Mouse (Mus musculus): ENCODE measurements around the gene Jazf1. TPM values are rescaled to one million over a fixed set of nuclear protein-coding genes. Genes with fewer than 3 reads are reported as not detected.

Gene Jazf1
- polyA plus RNA-seq, 1 experiment from 2014 or later, result 3.2 TPM

- ATAC-seq (replicated peaks; ENCODE audit: low FRiP score, low read depth), result no peak
- 54% methylated on average over 15 of the region's 15 CpGs for WGBS
- H3K9ac ChIP-seq (ENCODE audit: low read depth, low read length), result no peak overlapping the region
These were observed 232.1 kb downstream of the Jazf1 start for GRCm38 (mm10) chr6:52836201-52836950.

GRCm38 (mm10) chr6:52827752-52828277, 240.6 kb downstream of the Jazf1 start:
- WGBS, result 91% methylated on average over 2 of the region's 2 CpGs
- no peaks in the 10 kb centered on the region for H3K27me3 ChIP-seq (ENCODE audit: insufficient read depth, low read length)
- DNase-seq (ENCODE audit: low spot score), result no peak
- no peak overlapping the region for H3K4me3 ChIP-seq (replicated peaks; ENCODE audit: low read depth, low read length)
- TF ChIP-seq CTCF (IDR thresholded peaks at IDR 0.05; ENCODE audit: low read depth), result no peak
- no peaks in the 10 kb centered on the region for H3K36me3 ChIP-seq (ENCODE audit: insufficient read depth, low read length)
- no peak overlapping the region for H3K4me2 ChIP-seq (ENCODE audit: low read length)
- no peak overlapping the region for H3K27ac ChIP-seq
- H3K4me1 ChIP-seq (replicated peaks; ENCODE audit: insufficient read depth, low read length), result no peaks in the 10 kb centered on the region
- H3K9me3 ChIP-seq (replicated peaks; ENCODE audit: low read length), result no peaks in the 10 kb centered on the region
- H3K9ac ChIP-seq (ENCODE audit: low read depth, low read length), result no peak overlapping the region
- no peak for ATAC-seq (replicated peaks; ENCODE audit: low FRiP score, low read depth)

More at GRCm38 (mm10) chr6:52836201-52836950, 232.1 kb downstream of the Jazf1 start:
- TF ChIP-seq CTCF (IDR thresholded peaks at IDR 0.05; ENCODE audit: low read depth), result no peak
- H3K4me1 ChIP-seq (replicated peaks; ENCODE audit: insufficient read depth, low read length), result 0 out of 2 replicates have a peak, but pooled peaks cover 2% of the 10 kb centered on the region
- H3K4me2 ChIP-seq (ENCODE audit: low read length), result no peak overlapping the region
- H3K36me3 ChIP-seq (ENCODE audit: insufficient read depth, low read length), result no peaks in the 10 kb centered on the region
- no peaks in the 10 kb centered on the region for H3K9me3 ChIP-seq (replicated peaks; ENCODE audit: low read length)
- no peak for DNase-seq (ENCODE audit: low spot score)
- H3K27me3 ChIP-seq (ENCODE audit: insufficient read depth, low read length), result no peaks in the 10 kb centered on the region
- no peak overlapping the region for H3K27ac ChIP-seq
- no peak overlapping the region for H3K4me3 ChIP-seq (replicated peaks; ENCODE audit: low read depth, low read length)

- H3K4me3 ChIP-seq (replicated peaks; ENCODE audit: low read depth, low read length), result no peak overlapping the region
- H3K27ac ChIP-seq, result no peak overlapping the region
- no peak overlapping the region for H3K4me2 ChIP-seq (ENCODE audit: low read length)
- H3K9me3 ChIP-seq (replicated peaks; ENCODE audit: low read length), result no peaks in the 10 kb centered on the region
- no peaks in the 10 kb centered on the region for H3K4me1 ChIP-seq (replicated peaks; ENCODE audit: insufficient read depth, low read length)
- TF ChIP-seq CTCF (IDR thresholded peaks at IDR 0.05; ENCODE audit: low read depth), result no peak
- DNase-seq (ENCODE audit: low spot score) (no peak), ATAC-seq (replicated peaks; ENCODE audit: low FRiP score, low read depth) (no peak)
- no peaks in the 10 kb centered on the region for H3K27me3 ChIP-seq (ENCODE audit: insufficient read depth, low read length)
- no peaks in the 10 kb centered on the region for H3K36me3 ChIP-seq (ENCODE audit: insufficient read depth, low read length)
- no peak overlapping the region for H3K9ac ChIP-seq (ENCODE audit: low read depth, low read length)
- 70% methylated on average over 5 of the region's 5 CpGs for WGBS
These were observed 242.9 kb downstream of the Jazf1 start for GRCm38 (mm10) chr6:52825535-52825934.

- H3K27ac ChIP-seq, result no peak overlapping the region
- H3K27me3 ChIP-seq (ENCODE audit: insufficient read depth, low read length), result no peaks in the 10 kb centered on the region
- H3K4me1 ChIP-seq (replicated peaks; ENCODE audit: insufficient read depth, low read length), result no peaks in the 10 kb centered on the region
- ATAC-seq (replicated peaks; ENCODE audit: low FRiP score, low read depth) (no peak), DNase-seq (ENCODE audit: low spot score) (no peak)
- TF ChIP-seq CTCF (IDR thresholded peaks at IDR 0.05; ENCODE audit: low read depth), result no peak
- H3K4me2 ChIP-seq (ENCODE audit: low read length), result no peak overlapping the region
- H3K36me3 ChIP-seq (ENCODE audit: insufficient read depth, low read length), result no peaks in the 10 kb centered on the region
- H3K4me3 ChIP-seq (replicated peaks; ENCODE audit: low read depth, low read length), result no peak overlapping the region
- H3K9ac ChIP-seq (ENCODE audit: low read depth, low read length), result no peak overlapping the region
- 64% methylated on average over 3 of the region's 3 CpGs for WGBS
- H3K9me3 ChIP-seq (replicated peaks; ENCODE audit: low read length), result no peaks in the 10 kb centered on the region
These were observed 243.4 kb downstream of the Jazf1 start for GRCm38 (mm10) chr6:52824977-52825482.

- Histone ChIP-seq H3K4me1 (replicated peaks; ENCODE audit: insufficient read depth, low read length) (no peaks in the 10 kb centered on the region), H3K27ac (no peak overlapping the region), H3K9me3 (replicated peaks; ENCODE audit: low read length) (no peaks in the 10 kb centered on the region), H3K36me3 (ENCODE audit: insufficient read depth, low read length) (no peaks in the 10 kb centered on the region), H3K4me3 (replicated peaks; ENCODE audit: low read depth, low read length) (no peak overlapping the region), H3K4me2 (ENCODE audit: low read length) (no peak overlapping the region), H3K9ac (ENCODE audit: low read depth, low read length) (no peak overlapping the region), H3K27me3 (ENCODE audit: insufficient read depth, low read length) (no peaks in the 10 kb centered on the region)
- ATAC-seq (replicated peaks; ENCODE audit: low FRiP score, low read depth), result no peak
- TF ChIP-seq CTCF (IDR thresholded peaks at IDR 0.05; ENCODE audit: low read depth), result no peak
- DNase-seq (ENCODE audit: low spot score), result no peak
- WGBS, result 18% methylated on average over 7 of the region's 7 CpGs
These were observed 245.4 kb downstream of the Jazf1 start for GRCm38 (mm10) chr6:52823064-52823463.

- no peak for ATAC-seq (replicated peaks; ENCODE audit: low FRiP score, low read depth)
- H3K27me3 ChIP-seq (ENCODE audit: insufficient read depth, low read length), result no peaks in the 10 kb centered on the region
- H3K9me3 ChIP-seq (replicated peaks; ENCODE audit: low read length), result no peaks in the 10 kb centered on the region
- H3K36me3 ChIP-seq (ENCODE audit: insufficient read depth, low read length), result no peaks in the 10 kb centered on the region
- no peak overlapping the region for H3K9ac ChIP-seq (ENCODE audit: low read depth, low read length)
- H3K4me1 ChIP-seq (replicated peaks; ENCODE audit: insufficient read depth, low read length), result no peaks in the 10 kb centered on the region
- no peak overlapping the region for H3K27ac ChIP-seq
- WGBS, result 75% methylated on average over 2 of the region's 2 CpGs
- H3K4me2 ChIP-seq (ENCODE audit: low read length), result no peak overlapping the region
- TF ChIP-seq CTCF (IDR thresholded peaks at IDR 0.05; ENCODE audit: low read depth), result no peak
- no peak overlapping the region for H3K4me3 ChIP-seq (replicated peaks; ENCODE audit: low read depth, low read length)
- no peak for DNase-seq (ENCODE audit: low spot score)
These were observed 245.8 kb downstream of the Jazf1 start for GRCm38 (mm10) chr6:52822625-52823024.

Measured in kidney, postnatal 0 days (tissue).